Mouse (Mus musculus): ENCODE data around the gene Mrpl39. TPM values are rescaled to one million over a fixed set of nuclear protein-coding genes. Genes with fewer than 3 reads are reported as not detected.

Mrpl39 gene
- polyA plus RNA-seq, 1 experiment = 6.3 TPM

DNA sequence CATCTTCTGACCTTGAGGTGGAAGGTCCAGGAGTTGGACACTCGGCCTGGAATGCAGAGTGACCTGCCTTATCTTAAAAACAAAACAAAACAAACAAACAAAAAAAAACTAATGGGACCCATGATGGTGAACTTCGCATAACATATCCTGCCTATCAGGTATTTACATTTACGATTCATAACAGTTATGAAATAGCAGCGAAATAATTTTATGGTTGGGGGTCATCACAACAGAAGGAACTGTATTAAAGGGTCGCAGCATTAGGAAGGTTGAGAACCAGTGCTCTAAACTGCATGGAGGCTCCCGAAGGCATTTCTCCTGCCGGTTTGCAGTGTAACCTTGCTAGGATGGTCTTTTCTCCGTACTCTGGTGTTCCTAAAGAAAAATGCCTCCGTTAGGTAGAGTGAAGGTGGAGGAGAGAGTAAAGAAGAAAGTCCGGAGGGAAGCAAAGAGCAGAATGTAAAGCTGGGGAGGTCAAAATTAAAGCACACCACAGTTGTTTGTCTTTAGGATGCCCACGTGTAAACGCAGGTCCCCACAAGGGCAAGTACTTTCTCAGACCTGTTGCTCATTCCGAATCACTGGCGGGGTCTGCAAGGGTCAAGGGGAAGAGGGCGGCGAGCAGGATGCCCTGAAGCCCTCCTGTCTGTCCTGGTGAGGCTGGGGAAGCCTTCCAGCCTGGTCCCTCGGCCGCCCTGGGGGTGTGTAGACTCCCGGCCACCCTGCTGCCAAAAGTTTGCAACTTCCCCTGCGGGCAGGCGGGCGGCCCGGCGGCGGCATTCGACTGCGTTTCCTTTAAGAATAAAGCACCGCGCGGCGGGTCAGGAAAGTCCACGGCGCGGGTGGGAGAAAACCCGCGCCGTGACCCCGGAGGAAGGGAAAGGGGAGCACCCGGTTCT, 33.1 kb downstream of the Mrpl39 start:
- peak in 1 of 2 experiments; percentile 43 for DNase-seq (ENCODE audit: low read depth in 1 of 2, low spot score in 2 of 2)
- Histone ChIP-seq H3K27me3 (ENCODE audit: control insufficient read depth, insufficient read depth, low read length) (no peaks in the 10 kb centered on the region), H3K36me3 (ENCODE audit: control insufficient read depth, insufficient read depth, low read length) (no peaks in the 10 kb centered on the region), H3K27ac (ENCODE audit: insufficient read depth, low read length) (0 out of 2 replicates have a peak overlapping the region, but pooled peaks have one; percentile 17), H3K4me1 (ENCODE audit: control insufficient read depth, insufficient read depth, insufficient read length) (peaks cover 3% of the 10 kb centered on the region), H3K4me3 (ENCODE audit: extremely low read depth, insufficient read depth, insufficient read length) (peak overlapping the region; percentile 77)
- TF ChIP-seq CTCF (IDR thresholded peaks at IDR 0.05; ENCODE audit: extremely low read depth, insufficient read depth, insufficient read length, insufficient replicate concordance) (no peak), POLR2A (IDR thresholded peaks at IDR 0.05; ENCODE audit: low read depth, low read length) (no peak)
- 18% methylated on average over 39 of the region's 39 CpGs for WGBS

DNA sequence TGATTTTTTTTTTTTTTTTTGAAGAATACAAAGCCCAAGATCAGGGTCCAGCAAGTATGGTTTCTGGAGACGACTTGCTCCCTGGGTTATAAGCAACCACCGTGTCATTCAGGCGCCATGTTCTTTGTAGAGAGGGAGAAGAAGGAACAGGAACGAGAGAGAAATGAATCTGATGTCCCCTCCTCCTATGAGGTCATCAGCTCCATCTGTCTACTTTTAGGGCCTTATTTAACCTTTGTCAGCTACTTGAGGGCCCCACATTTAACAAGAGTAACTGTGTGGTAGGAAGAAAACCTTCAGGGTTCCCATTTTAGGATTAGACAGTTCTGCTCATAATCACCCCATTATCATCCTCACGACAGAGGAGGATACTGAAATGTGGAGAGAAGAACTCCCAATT, 34.5 kb downstream of the Mrpl39 start:
- Histone ChIP-seq H3K27me3 (ENCODE audit: control insufficient read depth, insufficient read depth, low read length) (no peaks in the 10 kb centered on the region), H3K36me3 (ENCODE audit: control insufficient read depth, insufficient read depth, low read length) (no peaks in the 10 kb centered on the region), H3K27ac (ENCODE audit: insufficient read depth, low read length) (no peak overlapping the region), H3K4me3 (ENCODE audit: extremely low read depth, insufficient read depth, insufficient read length) (no peak overlapping the region), H3K4me1 (ENCODE audit: control insufficient read depth, insufficient read depth, insufficient read length) (peaks cover 3% of the 10 kb centered on the region)
- 84% methylated on average over 5 of the region's 5 CpGs for WGBS
- DNase-seq (ENCODE audit: low read depth in 1 of 2, low spot score in 2 of 2) = no peak
- TF ChIP-seq POLR2A (IDR thresholded peaks at IDR 0.05; ENCODE audit: low read depth, low read length) (no peak), CTCF (IDR thresholded peaks at IDR 0.05; ENCODE audit: extremely low read depth, insufficient read depth, insufficient read length, insufficient replicate concordance) (no peak)

- Histone ChIP-seq H3K27me3 (ENCODE audit: control insufficient read depth, insufficient read depth, low read length) (no peaks in the 10 kb centered on the region), H3K36me3 (ENCODE audit: control insufficient read depth, insufficient read depth, low read length) (no peaks in the 10 kb centered on the region), H3K4me3 (ENCODE audit: extremely low read depth, insufficient read depth, insufficient read length) (no peak overlapping the region), H3K4me1 (ENCODE audit: control insufficient read depth, insufficient read depth, insufficient read length) (no peaks in the 10 kb centered on the region; the same call in 1 of the 2 replicates), H3K27ac (ENCODE audit: insufficient read depth, low read length) (no peak overlapping the region)
- WGBS = 18% methylated on average over 6 of the region's 6 CpGs
- TF ChIP-seq POLR2A (IDR thresholded peaks at IDR 0.05; ENCODE audit: low read depth, low read length) = no peak
- TF ChIP-seq CTCF (IDR thresholded peaks at IDR 0.05; ENCODE audit: extremely low read depth, insufficient read depth, insufficient read length, insufficient replicate concordance) = no peak
- no peak for DNase-seq (ENCODE audit: low read depth in 1 of 2, low spot score in 2 of 2)
Observed at GRCm38 (mm10) chr16:84698708-84699107, 36.8 kb downstream of the Mrpl39 start.

GRCm38 (mm10) chr16:84696178-84696577, 39.4 kb downstream of the Mrpl39 start:
- TF ChIP-seq CTCF (IDR thresholded peaks at IDR 0.05; ENCODE audit: extremely low read depth, insufficient read depth, insufficient read length, insufficient replicate concordance) (no peak), POLR2A (IDR thresholded peaks at IDR 0.05; ENCODE audit: low read depth, low read length) (no peak)
- no peak overlapping the region for H3K4me3 ChIP-seq (ENCODE audit: extremely low read depth, insufficient read depth, insufficient read length)
- no peaks in the 10 kb centered on the region for H3K36me3 ChIP-seq (ENCODE audit: control insufficient read depth, insufficient read depth, low read length)
- no peak for DNase-seq (ENCODE audit: low read depth in 1 of 2, low spot score in 2 of 2)
- H3K27me3 ChIP-seq (ENCODE audit: control insufficient read depth, insufficient read depth, low read length) = no peaks in the 10 kb centered on the region
- no peak overlapping the region for H3K27ac ChIP-seq (ENCODE audit: insufficient read depth, low read length)
- no peaks in the 10 kb centered on the region for H3K4me1 ChIP-seq (ENCODE audit: control insufficient read depth, insufficient read depth, insufficient read length)
- WGBS = 88% methylated on average over 11 of the region's 11 CpGs

DNA sequence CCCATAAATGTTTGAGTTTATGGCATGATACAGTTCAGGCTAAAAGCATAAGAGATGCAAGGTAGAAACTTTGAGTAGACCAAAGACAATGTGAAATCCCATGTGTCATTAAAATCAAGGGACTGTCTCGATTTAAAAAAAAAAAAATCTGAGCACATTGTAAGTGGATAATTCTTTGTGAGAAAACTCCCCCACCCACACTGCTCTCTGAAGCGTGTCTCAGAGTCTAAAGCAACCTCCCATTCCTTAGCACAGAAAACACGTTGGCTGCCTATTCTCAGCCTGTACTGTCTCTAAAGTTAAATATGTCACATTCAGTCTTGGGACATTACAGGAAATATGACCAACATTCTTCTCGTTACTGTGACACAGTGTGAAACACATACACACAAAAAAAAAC, 53.6 kb downstream of the Mrpl39 start:
- 39% methylated on average over 4 of the region's 4 CpGs for WGBS
- no peaks in the 10 kb centered on the region for H3K36me3 ChIP-seq (ENCODE audit: control insufficient read depth, insufficient read depth, low read length)
- H3K4me1 ChIP-seq (ENCODE audit: control insufficient read depth, insufficient read depth, insufficient read length) = peaks cover 2% of the 10 kb centered on the region
- H3K27ac ChIP-seq (ENCODE audit: insufficient read depth, low read length) = no peak overlapping the region
- H3K27me3 ChIP-seq (ENCODE audit: control insufficient read depth, insufficient read depth, low read length) = no peaks in the 10 kb centered on the region
- peak in 1 of 2 experiments; percentile 10 for DNase-seq (ENCODE audit: low read depth in 1 of 2, low spot score in 2 of 2)
- no peak overlapping the region for H3K4me3 ChIP-seq (ENCODE audit: extremely low read depth, insufficient read depth, insufficient read length)
- TF ChIP-seq CTCF (IDR thresholded peaks at IDR 0.05; ENCODE audit: extremely low read depth, insufficient read depth, insufficient read length, insufficient replicate concordance) (no peak), POLR2A (IDR thresholded peaks at IDR 0.05; ENCODE audit: low read depth, low read length) (no peak)

DNA sequence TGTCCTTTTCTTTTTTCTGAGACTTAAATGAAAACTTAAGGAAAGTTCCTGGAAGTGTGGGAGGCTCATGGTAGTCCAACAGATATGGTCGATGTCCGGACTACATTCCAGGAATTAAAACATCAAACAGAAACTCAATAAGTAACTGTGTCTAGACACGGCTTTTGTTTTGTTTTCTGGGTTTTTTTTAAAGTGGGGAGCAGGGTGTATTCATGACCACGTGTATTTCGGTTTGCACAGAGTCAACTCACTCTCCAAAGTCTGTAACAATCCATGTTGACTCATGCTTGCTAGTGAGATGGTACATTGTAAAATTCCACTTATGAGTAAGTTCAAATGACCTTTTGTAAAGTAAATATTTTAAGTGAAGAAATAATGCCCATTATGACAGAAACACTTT, 54.8 kb downstream of the Mrpl39 start:
- no peak for TF ChIP-seq CTCF (IDR thresholded peaks at IDR 0.05; ENCODE audit: extremely low read depth, insufficient read depth, insufficient read length, insufficient replicate concordance)
- TF ChIP-seq POLR2A (IDR thresholded peaks at IDR 0.05; ENCODE audit: low read depth, low read length) = no peak
- no peak overlapping the region for H3K27ac ChIP-seq (ENCODE audit: insufficient read depth, low read length)
- 81% methylated on average over 5 of the region's 5 CpGs for WGBS
- H3K36me3 ChIP-seq (ENCODE audit: control insufficient read depth, insufficient read depth, low read length) = no peaks in the 10 kb centered on the region
- peaks cover 2% of the 10 kb centered on the region for H3K4me1 ChIP-seq (ENCODE audit: control insufficient read depth, insufficient read depth, insufficient read length)
- no peak for DNase-seq (ENCODE audit: low read depth in 1 of 2, low spot score in 2 of 2)
- no peak overlapping the region for H3K4me3 ChIP-seq (ENCODE audit: extremely low read depth, insufficient read depth, insufficient read length)
- no peaks in the 10 kb centered on the region for H3K27me3 ChIP-seq (ENCODE audit: control insufficient read depth, insufficient read depth, low read length)

DNA sequence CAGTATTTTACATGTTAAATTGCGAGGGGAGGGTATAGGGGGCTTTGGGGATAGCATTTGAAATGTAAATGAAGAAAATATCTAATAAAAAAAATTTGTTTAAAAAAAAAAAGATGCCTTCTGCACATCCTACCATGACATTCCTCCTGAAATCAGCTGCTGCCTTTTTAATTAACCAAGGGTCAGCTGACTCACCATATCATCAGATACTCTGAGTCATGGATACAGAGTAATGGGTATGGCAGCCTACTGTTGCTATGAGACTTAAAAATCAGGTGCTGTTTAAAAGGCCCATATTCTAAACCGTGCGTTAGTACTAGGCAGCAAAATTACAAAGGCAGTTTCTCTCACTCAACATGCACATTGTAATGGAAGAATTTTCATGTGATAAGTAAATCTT, 58.2 kb downstream of the Mrpl39 start:
- no peak overlapping the region for H3K27ac ChIP-seq (ENCODE audit: insufficient read depth, low read length)
- 90% methylated on average over 3 of the region's 3 CpGs for WGBS
- H3K27me3 ChIP-seq (ENCODE audit: control insufficient read depth, insufficient read depth, low read length) = no peaks in the 10 kb centered on the region
- peaks cover 2% of the 10 kb centered on the region; the same call in 1 of the 2 replicates for H3K4me1 ChIP-seq (ENCODE audit: control insufficient read depth, insufficient read depth, insufficient read length)
- H3K36me3 ChIP-seq (ENCODE audit: control insufficient read depth, insufficient read depth, low read length) = no peaks in the 10 kb centered on the region
- no peak for DNase-seq (ENCODE audit: low read depth in 1 of 2, low spot score in 2 of 2)
- TF ChIP-seq CTCF (IDR thresholded peaks at IDR 0.05; ENCODE audit: extremely low read depth, insufficient read depth, insufficient read length, insufficient replicate concordance) (no peak), POLR2A (IDR thresholded peaks at IDR 0.05; ENCODE audit: low read depth, low read length) (no peak)
- H3K4me3 ChIP-seq (ENCODE audit: extremely low read depth, insufficient read depth, insufficient read length) = no peak overlapping the region

Other genes with a start within 250 kb of the Mrpl39 start
- gene A730009L09Rik, start 220.6 kb downstream of the Mrpl39 start, polyA plus RNA-seq (2012; rRNA removed) = not detected in 2 replicates
- 2.3 and 2.5 TPM in 2 replicates for gene Jam2, start 38.4 kb upstream of the Mrpl39 start, polyA plus RNA-seq (2012; rRNA removed)
- 4.7 and 4.9 TPM in 2 replicates for gene Gabpa, start 99.2 kb upstream of the Mrpl39 start, polyA plus RNA-seq (2012; rRNA removed)
- 45.4 and 67.9 TPM in 2 replicates for gene Atp5j, start 99.9 kb upstream of the Mrpl39 start, polyA plus RNA-seq (2012; rRNA removed)

Data from spleen, adult 2 months (tissue).